Mouse (Mus musculus): ENCODE results near the gene Lix1.
A peak's percentile ranks its signal among the peaks of the same experiment; 100 is the strongest.
"Not testable (repeated sequence)": the region's sequence is repeated elsewhere in the genome, so short reads cannot be mapped to it uniquely, and the experiment has no call there.

The Lix1 gene

GRCm38 (mm10) chr17:17414206-17414605, 11.7 kb downstream of the Lix1 start:
- DNase-seq: no peak

GRCm38 (mm10) chr17:17424609-17425307, 22.3 kb downstream of the Lix1 start:
- no peak for DNase-seq

DNA sequence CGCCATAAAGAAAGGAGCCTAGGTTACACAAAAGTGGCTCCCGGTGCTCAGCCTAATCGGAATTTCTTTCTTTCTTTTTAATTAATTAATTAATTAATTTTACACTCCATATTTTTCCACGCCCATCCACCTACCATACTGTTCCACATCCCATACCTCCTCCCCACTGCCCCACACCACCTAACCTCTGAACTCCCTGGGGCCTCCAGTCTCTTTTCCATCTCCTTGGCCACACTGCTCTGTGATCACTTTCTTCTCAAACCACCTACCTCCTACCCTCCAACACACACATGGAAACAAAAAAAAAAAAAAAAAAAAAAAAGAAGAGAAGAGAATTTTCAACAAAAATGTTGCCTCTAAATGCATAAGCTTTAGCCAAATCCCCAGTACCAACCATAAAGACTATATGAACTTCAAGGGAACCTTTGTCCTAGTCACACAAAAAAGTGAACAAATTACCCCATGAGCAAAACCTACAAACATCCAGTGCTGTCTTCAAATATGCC, 22.9 kb downstream of the Lix1 start:
- no peak for DNase-seq

GRCm38 (mm10) chr17:17425906-17426305, 23.4 kb downstream of the Lix1 start:
- DNase-seq: no peak

GRCm38 (mm10) chr17:17428888-17429287, 26.4 kb downstream of the Lix1 start:
- DNase-seq: no peak

- DNase-seq: no peak
These were observed 31.2 kb downstream of the Lix1 start for GRCm38 (mm10) chr17:17433679-17434078.

DNA sequence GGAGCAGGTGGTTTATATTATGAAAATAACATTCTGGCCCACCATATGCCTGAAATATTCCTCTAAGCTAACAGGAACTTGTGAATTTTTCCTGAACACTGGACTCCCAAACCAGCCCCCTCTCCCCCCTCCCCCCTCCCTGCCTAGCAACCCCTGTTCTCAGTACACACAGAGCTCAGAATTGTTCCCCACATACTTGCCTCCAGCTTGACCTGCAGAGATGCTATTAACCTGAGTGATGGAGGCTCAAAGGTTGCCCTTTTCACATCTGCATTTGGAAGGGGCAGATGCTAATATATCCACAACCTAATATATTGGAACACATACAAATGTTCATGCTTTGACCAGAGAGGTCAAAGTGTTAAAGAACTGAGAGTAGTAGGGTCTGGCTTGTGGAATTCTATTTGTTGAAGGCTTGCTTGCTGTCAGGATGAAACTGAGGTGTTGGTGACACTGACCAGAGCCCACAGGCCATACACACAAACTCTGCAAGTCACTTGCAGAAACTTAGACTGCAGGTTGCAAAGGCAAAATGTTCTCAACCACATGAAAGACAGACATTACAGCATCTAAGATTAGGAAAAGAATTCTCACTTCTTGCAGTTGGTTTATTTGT, 36.2 kb downstream of the Lix1 start:
- DNase-seq: no peak

DNA sequence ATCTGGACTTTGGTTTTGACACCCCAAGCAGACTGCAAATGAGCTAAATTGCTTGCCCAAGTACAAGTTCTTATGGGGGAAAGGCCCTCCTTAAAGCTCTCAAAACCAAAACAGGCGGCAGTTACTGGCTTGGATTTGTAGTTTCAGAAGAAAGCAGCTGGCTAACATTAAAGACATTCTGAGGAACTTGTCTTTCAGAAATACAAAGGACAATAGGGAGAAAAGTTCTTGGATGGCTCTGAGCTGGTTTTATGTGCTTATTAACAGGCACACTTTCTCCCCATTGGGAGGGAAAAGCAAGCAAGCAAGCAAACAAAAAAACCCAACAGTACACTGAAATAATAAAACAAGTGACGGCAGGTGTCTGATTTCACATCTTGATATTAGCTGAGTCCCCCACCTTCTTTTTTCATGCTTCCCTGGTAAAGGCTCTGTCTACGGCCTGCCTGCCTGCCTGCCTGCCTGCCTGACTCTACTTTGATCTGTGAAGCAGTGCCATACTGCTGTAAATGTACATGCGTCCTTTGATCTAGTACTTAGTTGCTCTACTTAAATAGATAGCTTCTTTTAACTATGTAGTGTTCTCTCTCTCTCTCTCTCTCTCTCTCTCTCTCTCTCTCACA, 39.5 kb downstream of the Lix1 start:
- DNase-seq: peak; percentile 38

GRCm38 (mm10) chr17:17444297-17444886, 41.9 kb downstream of the Lix1 start:
- DNase-seq: peak; percentile 22

- no peak for DNase-seq
These were observed 44.2 kb downstream of the Lix1 start for GRCm38 (mm10) chr17:17446683-17447082.

GRCm38 (mm10) chr17:17447821-17448220, 45.3 kb downstream of the Lix1 start:
- DNase-seq: no peak

DNA sequence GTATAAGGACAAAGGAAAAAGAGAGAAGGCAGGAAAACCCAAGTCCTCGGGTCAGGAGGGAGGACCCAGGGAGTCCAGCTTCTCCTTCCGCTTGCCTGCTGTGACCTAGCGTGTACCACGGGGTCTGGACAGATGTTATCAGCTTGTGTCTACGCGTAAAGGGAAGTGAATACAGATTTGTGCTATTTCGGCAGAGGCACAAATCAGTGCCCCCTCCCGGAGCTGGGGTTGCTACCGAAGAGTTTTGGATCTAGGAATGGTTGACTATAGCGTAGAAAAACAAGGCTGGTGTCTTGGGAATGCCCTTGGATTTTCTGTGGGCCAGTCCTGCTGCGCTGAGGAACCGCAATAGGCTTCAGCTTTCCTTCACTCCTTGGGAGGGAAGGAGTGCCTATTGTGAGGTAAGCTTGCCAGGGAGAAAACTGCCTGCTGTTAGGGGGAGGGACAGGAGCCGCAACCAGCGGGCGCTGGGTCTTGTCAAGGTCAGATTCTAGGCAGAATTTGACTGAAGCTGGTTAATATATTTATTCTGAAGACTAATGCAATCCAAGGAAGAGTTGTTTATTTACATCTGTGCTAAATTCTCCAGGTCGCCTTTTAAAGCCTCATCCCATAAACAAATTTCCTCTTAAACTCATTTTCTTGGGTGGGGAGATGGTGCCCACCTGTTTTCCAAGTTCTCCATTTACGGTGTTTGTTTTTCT, 46.4 kb downstream of the Lix1 start:
- DNase-seq: peak; percentile 7

GRCm38 (mm10) chr17:17449441-17449770, 46.9 kb downstream of the Lix1 start:
- no peak for DNase-seq

GRCm38 (mm10) chr17:17451102-17451501, 48.6 kb downstream of the Lix1 start:
- no peak for DNase-seq

GRCm38 (mm10) chr17:17452617-17453016, 50.1 kb downstream of the Lix1 start:
- DNase-seq: no peak

DNA sequence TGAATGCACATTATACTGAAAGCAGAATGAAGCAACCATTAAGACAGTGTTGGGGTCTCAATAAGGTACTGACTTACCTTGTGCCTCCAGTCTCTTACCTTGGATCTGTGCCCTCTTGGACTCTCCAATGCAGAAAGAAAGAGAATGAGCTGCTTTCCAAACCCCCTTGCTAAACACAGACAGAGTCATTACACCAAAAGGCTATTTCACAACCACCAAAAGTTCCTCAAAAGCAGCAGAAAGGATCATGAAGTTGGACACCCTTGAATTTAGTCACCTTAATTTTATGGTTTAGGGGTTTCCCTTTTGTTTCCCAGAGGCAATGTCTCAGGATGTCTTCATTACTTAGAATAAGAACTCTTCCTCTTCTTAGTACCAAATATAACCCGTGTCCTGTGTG, 52.1 kb downstream of the Lix1 start:
- no peak for DNase-seq

GRCm38 (mm10) chr17:17485789-17486188, 83.3 kb downstream of the Lix1 start:
- DNase-seq: no peak

- DNase-seq: no peak
These were observed 88.5 kb downstream of the Lix1 start for GRCm38 (mm10) chr17:17490820-17491621.

DNA sequence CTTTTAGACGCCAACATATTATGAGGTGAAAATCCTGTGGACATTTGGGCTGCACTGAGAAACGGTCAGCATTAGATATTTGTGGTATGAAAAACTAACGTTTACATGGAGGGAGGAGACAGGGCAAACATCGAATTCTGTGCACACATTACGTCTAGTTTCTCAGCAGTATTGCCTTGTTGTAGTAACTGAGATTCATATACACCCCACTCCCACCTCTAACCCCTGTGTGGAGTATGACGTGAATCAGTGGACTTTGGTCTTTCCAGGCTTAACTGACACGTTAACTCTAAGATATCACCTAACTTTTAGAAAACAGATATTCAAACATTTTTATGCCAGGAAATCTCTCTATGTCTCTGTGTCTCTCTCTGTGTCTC, 89.1 kb downstream of the Lix1 start:
- no peak for DNase-seq

- DNase-seq: no peak
These were observed 89.6 kb downstream of the Lix1 start for GRCm38 (mm10) chr17:17492116-17492515.

GRCm38 (mm10) chr17:17496234-17496633, 93.8 kb downstream of the Lix1 start:
- not testable (repeated sequence) for DNase-seq

DNA sequence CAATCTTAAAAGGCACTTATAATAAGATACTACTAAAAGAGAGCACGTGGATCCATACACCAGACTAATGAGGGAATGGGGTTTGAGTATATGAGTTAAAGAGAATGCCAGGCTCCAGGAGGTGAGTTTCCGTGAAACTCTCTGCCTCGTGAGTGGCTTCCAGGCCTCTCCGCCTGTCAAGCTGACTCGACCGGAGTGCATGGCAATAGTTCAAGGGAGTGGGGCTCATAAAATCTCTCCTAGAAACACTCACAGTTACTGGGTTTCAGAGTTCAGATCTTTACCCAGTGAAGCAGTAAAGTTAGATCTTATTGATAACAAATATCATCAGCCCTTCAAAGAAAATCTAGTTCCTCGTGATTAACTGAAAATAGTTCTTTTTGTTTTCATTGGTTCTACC, 94.3 kb downstream of the Lix1 start:
- no peak for DNase-seq
